Mouse (Mus musculus) inflammation-experienced regulatory T-cells (primary cell): Measurements from ENCODE around the gene Gm14408. TPM values are rescaled to one million over a fixed set of nuclear protein-coding genes. Genes with fewer than 3 reads are reported as not detected.

Source experiments
- polyA plus RNA-seq, 2 experiments: library from polyadenylated mRNA; unstranded; fragments of 100-300 nt; shearing (Covaris generic); gene quantifications; one replicate each; pipeline ENCODE4 v1.2.1; 2017

Gm14408 gene
- not detected for polyA plus RNA-seq

GRCm38 (mm10) chr2:176830840-176831239, at the start of gene Gm14408:
TSS of gene Gm14408 (plus strand) at chr2:176831140.

GRCm38 (mm10) chr2:176798312-176798711, 32.6 kb upstream of the Gm14408 start, which contains the start of gene Gm14295:
TSS of gene Gm14295 (plus strand) at chr2:176798612.

Other genes starting within 250 kb of the Gm14408 start
- gene Gm14308, start 194.8 kb upstream of the Gm14408 start, polyA plus RNA-seq, result 1 to 10 TPM; 4.1 to 7.8 TPM
- 10 to 100 TPM in 1 of 2 experiments, 1 to 10 TPM in 1; 5.1 to 11.2 TPM for gene Zfp973, start 160.6 kb upstream of the Gm14408 start, polyA plus RNA-seq
- gene Gm14305, start 122.8 kb upstream of the Gm14408 start, polyA plus RNA-seq, result 10 to 100 TPM; 10.1 to 18.5 TPM
- 1 to 10 TPM; 7.5 to 8.1 TPM for gene Gm14295, start 32.5 kb upstream of the Gm14408 start, polyA plus RNA-seq
- 1 to 10 TPM; 2.4 to 3.3 TPM for gene Gm14296, start 96.7 kb downstream of the Gm14408 start, polyA plus RNA-seq
- 1 to 10 TPM in 1 of 2 experiments, under 1 TPM in 1; 0.49 to 2.4 TPM for gene Gm14419, start 169.8 kb downstream of the Gm14408 start, polyA plus RNA-seq
- under 1 TPM in 1 of 2 experiments, not detected in 1; 0.61 TPM for gene Gm14401, start 243.2 kb downstream of the Gm14408 start, polyA plus RNA-seq